Mouse (Mus musculus): ENCODE measurements around the gene Fbln2. TPM values are rescaled to one million over a fixed set of nuclear protein-coding genes. Genes with fewer than 3 reads are reported as not detected.

Fbln2 gene
- polyA plus RNA-seq, 1 experiment, result not detected

- TF ChIP-seq GATA1 (IDR thresholded peaks at IDR 0.05; ENCODE audit: low read length), result no peak
Measured at GRCm38 (mm10) chr6:91212571-91212970, 316 bp downstream of the Fbln2 start.

GRCm38 (mm10) chr6:91213287-91214218 lies 1.3 kb downstream of the Fbln2 start:
- no peak for TF ChIP-seq GATA1 (IDR thresholded peaks at IDR 0.05; ENCODE audit: low read length)

- no peak for TF ChIP-seq GATA1 (IDR thresholded peaks at IDR 0.05; ENCODE audit: low read length)
Measured at GRCm38 (mm10) chr6:91215454-91215853, 3.2 kb downstream of the Fbln2 start.

- TF ChIP-seq GATA1 (IDR thresholded peaks at IDR 0.05; ENCODE audit: low read length), result no peak
Measured at GRCm38 (mm10) chr6:91218445-91218844, 6.2 kb downstream of the Fbln2 start.

GRCm38 (mm10) chr6:91218871-91219270 lies 6.6 kb downstream of the Fbln2 start:
- TF ChIP-seq GATA1 (IDR thresholded peaks at IDR 0.05; ENCODE audit: low read length), result no peak

- TF ChIP-seq GATA1 (IDR thresholded peaks at IDR 0.05; ENCODE audit: low read length), result no peak
Measured at GRCm38 (mm10) chr6:91220062-91220461, 7.8 kb downstream of the Fbln2 start.

- no peak for TF ChIP-seq GATA1 (IDR thresholded peaks at IDR 0.05; ENCODE audit: low read length)
Measured at GRCm38 (mm10) chr6:91221094-91221493, 8.8 kb downstream of the Fbln2 start.

GRCm38 (mm10) chr6:91222694-91223346 lies 10.6 kb downstream of the Fbln2 start:
- no peak for TF ChIP-seq GATA1 (IDR thresholded peaks at IDR 0.05; ENCODE audit: low read length)

GRCm38 (mm10) chr6:91224939-91225338 lies 12.7 kb downstream of the Fbln2 start:
- no peak for TF ChIP-seq GATA1 (IDR thresholded peaks at IDR 0.05; ENCODE audit: low read length)

- no peak for TF ChIP-seq GATA1 (IDR thresholded peaks at IDR 0.05; ENCODE audit: low read length)
Measured at GRCm38 (mm10) chr6:91225346-91225745, 13.1 kb downstream of the Fbln2 start.

- TF ChIP-seq GATA1 (IDR thresholded peaks at IDR 0.05; ENCODE audit: low read length), result no peak
Measured at GRCm38 (mm10) chr6:91226058-91226457, 13.8 kb downstream of the Fbln2 start.

GRCm38 (mm10) chr6:91228980-91229379 lies 16.7 kb downstream of the Fbln2 start:
- TF ChIP-seq GATA1 (IDR thresholded peaks at IDR 0.05; ENCODE audit: low read length), result no peak

GRCm38 (mm10) chr6:91231000-91231399 lies 18.7 kb downstream of the Fbln2 start:
- no peak for TF ChIP-seq GATA1 (IDR thresholded peaks at IDR 0.05; ENCODE audit: low read length)

- no peak for TF ChIP-seq GATA1 (IDR thresholded peaks at IDR 0.05; ENCODE audit: low read length)
Measured at GRCm38 (mm10) chr6:91231523-91231922, 19.3 kb downstream of the Fbln2 start.

GRCm38 (mm10) chr6:91233011-91233410 lies 20.8 kb downstream of the Fbln2 start:
- no peak for TF ChIP-seq GATA1 (IDR thresholded peaks at IDR 0.05; ENCODE audit: low read length)

GRCm38 (mm10) chr6:91233424-91234015 lies 21.3 kb downstream of the Fbln2 start:
- TF ChIP-seq GATA1 (IDR thresholded peaks at IDR 0.05; ENCODE audit: low read length), result no peak
